Mouse (Mus musculus): ENCODE measurements around the gene Rasgrf2. TPM values are rescaled to one million over a fixed set of nuclear protein-coding genes. Genes with fewer than 3 reads are reported as not detected.
A peak's percentile ranks its signal among the peaks of the same experiment; 100 is the strongest.

The Rasgrf2 gene
- polyA plus RNA-seq, 1 experiment from 2014 or later: 0.05 TPM

GRCm38 (mm10) chr13:91911211-91911610, 220.2 kb downstream of the Rasgrf2 start:
- H3K9me3 ChIP-seq (ENCODE audit: low read length): no peaks in the 10 kb centered on the region
- no peaks in the 10 kb centered on the region for H3K27me3 ChIP-seq (ENCODE audit: insufficient read depth, low read length)
- H3K36me3 ChIP-seq (replicated peaks; ENCODE audit: insufficient read depth, low read length): no peaks in the 10 kb centered on the region
- H3K9ac ChIP-seq (replicated peaks): no peak overlapping the region
- no peak for DNase-seq
- no peak overlapping the region for H3K4me2 ChIP-seq (ENCODE audit: low read depth, low read length)
- ATAC-seq: no peak
- TF ChIP-seq EP300 (IDR thresholded peaks at IDR 0.05; ENCODE audit: low read depth) (no peak), CTCF (IDR thresholded peaks at IDR 0.05; ENCODE audit: low read depth) (no peak)
- no peaks in the 10 kb centered on the region for H3K4me1 ChIP-seq (ENCODE audit: insufficient read depth)
- no peak overlapping the region for H3K4me3 ChIP-seq (ENCODE audit: low read depth, low read length)
- H3K27ac ChIP-seq (ENCODE audit: low read depth): no peak overlapping the region

DNA sequence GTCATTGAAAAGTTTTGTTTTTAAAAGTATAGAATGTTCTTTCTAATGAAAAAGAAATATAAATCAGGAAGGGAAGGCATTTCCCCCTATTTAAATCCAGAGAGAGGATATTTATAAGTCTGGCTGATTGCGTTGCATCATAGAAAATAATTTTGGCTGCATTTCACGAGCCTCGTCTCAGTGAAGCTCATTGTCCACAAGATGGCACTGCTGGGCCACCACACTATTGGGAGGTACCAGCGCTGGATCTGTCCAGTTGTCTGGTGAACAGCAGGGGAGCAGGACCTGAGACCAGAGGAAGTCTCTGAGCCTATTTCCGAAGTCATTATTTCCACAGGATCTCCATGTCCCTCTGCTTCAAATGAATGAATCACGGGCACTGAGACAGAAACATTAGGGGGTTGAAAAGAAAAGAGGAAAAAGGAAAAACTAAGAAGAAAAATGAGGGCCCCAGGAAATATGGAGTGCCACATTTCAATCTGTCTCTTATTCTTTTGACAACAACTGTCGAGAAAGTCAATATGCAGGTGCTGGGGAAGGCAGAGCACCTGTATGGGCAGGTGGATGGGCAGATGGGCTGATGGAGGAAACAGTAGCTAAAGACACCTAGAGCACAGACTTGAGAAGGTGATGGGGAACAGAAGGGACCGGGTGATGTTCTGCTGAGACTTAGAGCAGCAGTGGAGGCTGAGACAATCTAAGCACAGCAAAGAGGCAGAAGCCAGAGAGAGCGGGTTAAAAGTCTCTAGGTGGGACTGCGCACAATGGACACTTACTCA, 223.1 kb downstream of the Rasgrf2 start:
- Histone ChIP-seq H3K9me3 (ENCODE audit: low read length) (no peaks in the 10 kb centered on the region), H3K9ac (replicated peaks) (no peak overlapping the region), H3K36me3 (replicated peaks; ENCODE audit: insufficient read depth, low read length) (no peaks in the 10 kb centered on the region), H3K4me2 (ENCODE audit: low read depth, low read length) (no peak overlapping the region), H3K4me1 (ENCODE audit: insufficient read depth) (no peaks in the 10 kb centered on the region), H3K4me3 (ENCODE audit: low read depth, low read length) (no peak overlapping the region), H3K27me3 (ENCODE audit: insufficient read depth, low read length) (no peaks in the 10 kb centered on the region), H3K27ac (ENCODE audit: low read depth) (no peak overlapping the region)
- ATAC-seq (peak; percentile 56), DNase-seq (peak; percentile 73)
- 39% methylated on average over 10 of the region's 10 CpGs for WGBS (ENCODE audit: insufficient replicate concordance)
- no peak for TF ChIP-seq EP300 (IDR thresholded peaks at IDR 0.05; ENCODE audit: low read depth)
- peak; percentile 88 for TF ChIP-seq CTCF (IDR thresholded peaks at IDR 0.05; ENCODE audit: low read depth)

GRCm38 (mm10) chr13:91906338-91906737, 225.1 kb downstream of the Rasgrf2 start:
- no peak for TF ChIP-seq CTCF (IDR thresholded peaks at IDR 0.05; ENCODE audit: low read depth)
- TF ChIP-seq EP300 (IDR thresholded peaks at IDR 0.05; ENCODE audit: low read depth): no peak
- no peaks in the 10 kb centered on the region for H3K4me1 ChIP-seq (ENCODE audit: insufficient read depth)
- no peak overlapping the region for H3K4me2 ChIP-seq (ENCODE audit: low read depth, low read length)
- DNase-seq (no peak), ATAC-seq (no peak)
- no peaks in the 10 kb centered on the region for H3K27me3 ChIP-seq (ENCODE audit: insufficient read depth, low read length)
- no peaks in the 10 kb centered on the region for H3K36me3 ChIP-seq (replicated peaks; ENCODE audit: insufficient read depth, low read length)
- H3K9ac ChIP-seq (replicated peaks): no peak overlapping the region
- no peaks in the 10 kb centered on the region for H3K9me3 ChIP-seq (ENCODE audit: low read length)
- no peak overlapping the region for H3K4me3 ChIP-seq (ENCODE audit: low read depth, low read length)
- no peak overlapping the region for H3K27ac ChIP-seq (ENCODE audit: low read depth)
- WGBS (ENCODE audit: insufficient replicate concordance): 72% methylated on average over 3 of the region's 3 CpGs

DNA sequence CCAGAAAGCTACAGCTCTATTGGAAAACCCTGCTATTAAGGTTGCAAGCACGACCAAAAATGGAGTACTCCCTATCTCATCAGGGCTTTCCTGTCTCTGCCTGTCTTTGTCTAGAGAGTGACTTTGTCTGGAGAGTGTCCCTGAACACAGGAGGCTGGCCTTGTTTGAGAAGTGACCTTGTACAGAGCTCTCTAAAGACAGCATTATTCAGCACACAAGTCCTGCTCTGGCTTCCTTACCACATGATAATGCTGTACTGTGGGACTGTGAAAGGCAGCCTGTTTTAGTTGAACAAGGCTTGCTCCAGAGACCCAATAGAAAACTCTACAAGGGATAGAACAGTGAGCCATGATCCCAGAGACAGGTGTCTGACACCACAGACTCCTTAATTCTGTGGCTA, 235.0 kb downstream of the Rasgrf2 start:
- DNase-seq (no peak), ATAC-seq (no peak)
- no peaks in the 10 kb centered on the region for H3K9me3 ChIP-seq (ENCODE audit: low read length)
- no peaks in the 10 kb centered on the region for H3K4me1 ChIP-seq (ENCODE audit: insufficient read depth)
- no peak overlapping the region for H3K4me2 ChIP-seq (ENCODE audit: low read depth, low read length)
- no peaks in the 10 kb centered on the region for H3K36me3 ChIP-seq (replicated peaks; ENCODE audit: insufficient read depth, low read length)
- no peaks in the 10 kb centered on the region for H3K27me3 ChIP-seq (ENCODE audit: insufficient read depth, low read length)
- TF ChIP-seq CTCF (IDR thresholded peaks at IDR 0.05; ENCODE audit: low read depth) (no peak), EP300 (IDR thresholded peaks at IDR 0.05; ENCODE audit: low read depth) (no peak)
- no peak overlapping the region for H3K9ac ChIP-seq (replicated peaks)
- H3K4me3 ChIP-seq (ENCODE audit: low read depth, low read length): no peak overlapping the region
- WGBS (ENCODE audit: insufficient replicate concordance): 41% methylated on average over 1 of the region's 1 CpGs
- no peak overlapping the region for H3K27ac ChIP-seq (ENCODE audit: low read depth)

DNA sequence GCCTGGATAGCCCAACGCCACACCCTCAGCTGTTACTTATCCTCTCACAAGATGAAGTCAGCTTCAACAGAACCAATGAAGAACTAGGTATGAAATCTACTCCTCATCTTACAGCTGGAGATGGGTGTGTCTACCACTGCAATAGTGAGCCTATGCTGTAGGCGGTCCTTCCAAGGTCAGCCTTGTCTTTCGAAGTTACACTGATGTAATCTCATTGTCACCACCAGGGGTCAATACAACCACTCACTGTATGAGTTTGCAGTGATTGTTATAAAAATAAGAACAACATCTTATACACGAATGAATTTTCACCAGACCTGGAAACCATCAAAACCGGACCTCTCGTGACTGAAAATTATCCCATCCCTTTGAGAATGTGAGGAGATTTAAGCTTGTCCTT, 238.3 kb downstream of the Rasgrf2 start:
- no peak overlapping the region for H3K27ac ChIP-seq (ENCODE audit: low read depth)
- no peak overlapping the region for H3K9ac ChIP-seq (replicated peaks)
- H3K27me3 ChIP-seq (ENCODE audit: insufficient read depth, low read length): no peaks in the 10 kb centered on the region
- no peak for DNase-seq
- ATAC-seq: no peak
- no peaks in the 10 kb centered on the region for H3K4me1 ChIP-seq (ENCODE audit: insufficient read depth)
- H3K4me3 ChIP-seq (ENCODE audit: low read depth, low read length): no peak overlapping the region
- no peaks in the 10 kb centered on the region for H3K9me3 ChIP-seq (ENCODE audit: low read length)
- H3K4me2 ChIP-seq (ENCODE audit: low read depth, low read length): no peak overlapping the region
- H3K36me3 ChIP-seq (replicated peaks; ENCODE audit: insufficient read depth, low read length): no peaks in the 10 kb centered on the region
- TF ChIP-seq CTCF (IDR thresholded peaks at IDR 0.05; ENCODE audit: low read depth): peak; percentile 57
- no peak for TF ChIP-seq EP300 (IDR thresholded peaks at IDR 0.05; ENCODE audit: low read depth)
- 60% methylated on average over 6 of the region's 6 CpGs for WGBS (ENCODE audit: insufficient replicate concordance)

DNA sequence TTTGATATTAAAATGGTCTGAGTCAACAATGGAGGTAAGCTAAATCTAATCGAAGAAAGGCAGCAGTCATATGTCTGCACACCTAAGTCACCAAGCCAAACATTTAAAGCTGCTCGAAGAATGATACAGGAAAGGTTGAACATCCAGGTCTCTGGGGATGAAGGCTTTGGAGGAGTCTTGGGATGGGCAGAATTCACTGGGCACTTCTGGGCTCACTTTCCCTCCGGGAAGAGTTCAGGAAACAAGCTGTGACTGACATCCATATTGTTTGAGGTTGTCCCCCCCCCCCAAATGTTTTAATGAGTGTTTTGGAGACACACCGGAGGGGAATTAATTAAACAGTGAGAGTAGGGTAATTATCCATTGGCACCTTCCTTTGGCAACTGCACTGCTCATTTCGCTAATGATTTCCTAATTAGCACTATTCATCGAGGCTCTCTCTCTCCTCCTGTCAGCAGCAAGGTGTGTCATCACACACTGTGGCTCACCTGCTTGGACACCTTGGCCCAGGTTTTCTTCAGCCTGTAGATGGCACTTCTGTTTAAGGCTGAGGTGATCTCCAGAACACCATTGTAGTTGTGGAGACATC, 241.3 kb downstream of the Rasgrf2 start:
- Histone ChIP-seq H3K4me3 (ENCODE audit: low read depth, low read length) (no peak overlapping the region), H3K9me3 (ENCODE audit: low read length) (no peaks in the 10 kb centered on the region)
- 78% methylated on average over 6 of the region's 6 CpGs for WGBS (ENCODE audit: insufficient replicate concordance)

More for the DNA sequence above, 241.3 kb downstream of the Rasgrf2 start:
- ATAC-seq (no peak), DNase-seq (no peak)
- Histone ChIP-seq H3K4me2 (ENCODE audit: low read depth, low read length) (no peak overlapping the region), H3K4me1 (ENCODE audit: insufficient read depth) (no peaks in the 10 kb centered on the region), H3K9ac (replicated peaks) (no peak overlapping the region), H3K27ac (ENCODE audit: low read depth) (no peak overlapping the region), H3K36me3 (replicated peaks; ENCODE audit: insufficient read depth, low read length) (no peaks in the 10 kb centered on the region), H3K27me3 (ENCODE audit: insufficient read depth, low read length) (no peaks in the 10 kb centered on the region)
- TF ChIP-seq CTCF (IDR thresholded peaks at IDR 0.05; ENCODE audit: low read depth): no peak
- TF ChIP-seq EP300 (IDR thresholded peaks at IDR 0.05; ENCODE audit: low read depth): no peak

Data from liver, postnatal 0 days (tissue).